Mouse (Mus musculus) liver, embryonic 16.5 days (tissue): Measurements from ENCODE around the gene Etv5. TPM values are rescaled to one million over a fixed set of nuclear protein-coding genes. Genes with fewer than 3 reads are reported as not detected.
A peak's percentile ranks its signal among the peaks of the same experiment; 100 is the strongest.
"Not testable (repeated sequence)": the region's sequence is repeated elsewhere in the genome, so short reads cannot be mapped to it uniquely, and the experiment has no call there.

Source experiments
- ATAC-seq: fragments of 200-750 bp; cut with Nextera tagmentation; 2 replicates; pipeline ENCODE4 v1.8.0; 2017; ENCODE audit warnings: low read depth, mild to moderate bottlenecking, moderate number of reproducible peaks, moderate library complexity
- H3K27ac ChIP-seq: fragments of 300-500 bp; sonication (generic); 2 replicates; pipeline ENCODE4 v1.5.1; 2014; ENCODE audit warnings: mild to moderate bottlenecking, low read length
- H3K27me3 ChIP-seq: fragments of 300-500 bp; sonication (generic); 2 replicates; pipeline ENCODE4 v1.6.1; 2014; ENCODE audit warnings: low read depth, low read length, mixed read lengths; ENCODE audit not compliant: control insufficient read depth, insufficient read depth
- H3K36me3 ChIP-seq: fragments of 300-500 bp; sonication (generic); 2 replicates; pipeline ENCODE4 v1.6.1; 2014; ENCODE audit warnings: mild to moderate bottlenecking; ENCODE audit not compliant: control insufficient read depth, insufficient read depth
- H3K4me1 ChIP-seq: fragments of 300-500 bp; sonication (generic); 2 replicates; pipeline ENCODE4 v1.6.1; 2014; ENCODE audit warnings: low read depth, low read length, mixed read lengths; ENCODE audit not compliant: control insufficient read depth
- H3K4me2 ChIP-seq: fragments of 300-500 bp; sonication (generic); 2 replicates; pipeline ENCODE4 v1.6.1; 2014; ENCODE audit warnings: low read depth, low read length, mixed read lengths
- H3K4me3 ChIP-seq: fragments of 300-500 bp; sonication (generic); 2 replicates; pipeline ENCODE4 v1.5.1; 2014; ENCODE audit warnings: low read depth, mild to moderate bottlenecking, low read length
- H3K9ac ChIP-seq: fragments of 300-500 bp; sonication (generic); 2 replicates; pipeline ENCODE4 v1.6.1; 2014; ENCODE audit warnings: low read depth, low read length
- H3K9me3 ChIP-seq: fragments of 300-500 bp; sonication (generic); replicated peaks from 2 replicates; pipeline ENCODE4 v1.6.1; 2016; ENCODE audit warnings: low read length; ENCODE audit not compliant: control insufficient read depth
- WGBS: fragments of 180-500 bp; shearing (Covaris S2); extraction: QIAGEN DNeasy Blood & Tissue Kit; methylation state at CpG from one replicate; pipeline ENCODE4 v1.1.7; 2014; ENCODE audit not compliant: insufficient replicate concordance; 5-methylcytosine and 5-hydroxymethylcytosine counted together
- polyA plus RNA-seq: library from polyadenylated mRNA; unstranded; fragments of >200 nt; fragmentation: Nextera tagmentation; extraction: Ambion mirVana; gene quantifications from 2 replicates; pipeline ENCODE4 v1.2.1, GENCODE M21; 2015

Gene Etv5
- polyA plus RNA-seq, 1 experiment from 2014 or later, result 3.8 TPM

DNA sequence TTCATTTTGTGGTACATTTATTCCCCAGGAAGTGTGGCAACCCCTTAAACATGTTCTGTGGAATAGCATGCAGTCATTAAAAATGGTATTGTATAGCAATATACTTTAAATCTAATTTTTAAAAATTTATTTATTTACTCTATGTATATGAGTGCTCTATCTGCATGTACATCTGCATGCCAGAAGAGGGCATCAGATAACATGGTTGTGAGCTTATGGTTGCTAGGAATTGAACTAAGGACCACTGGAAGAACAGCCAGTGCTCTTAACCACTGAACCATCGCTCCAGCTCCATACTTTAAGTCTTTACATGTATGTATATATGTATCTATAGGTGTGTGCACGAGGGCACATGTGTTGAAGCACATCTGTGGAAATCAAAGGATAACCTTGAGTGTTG, 64.6 kb downstream of the Etv5 start:
- no peaks in the 10 kb centered on the region for H3K4me1 ChIP-seq
- no peak overlapping the region for H3K4me3 ChIP-seq
- no peak overlapping the region for H3K27ac ChIP-seq
- H3K36me3 ChIP-seq, result no peaks in the 10 kb centered on the region
- 58% methylated on average over 2 of the region's 2 CpGs for WGBS
- H3K4me2 ChIP-seq, result no peak overlapping the region
- no peaks in the 10 kb centered on the region for H3K27me3 ChIP-seq
- no peak for ATAC-seq
- H3K9ac ChIP-seq, result no peak overlapping the region
- H3K9me3 ChIP-seq, result no peaks in the 10 kb centered on the region

GRCm38 (mm10) chr16:22372701-22373124, 66.8 kb downstream of the Etv5 start:
- no peaks in the 10 kb centered on the region for H3K27me3 ChIP-seq
- H3K4me3 ChIP-seq, result no peak overlapping the region
- H3K9me3 ChIP-seq, result no peaks in the 10 kb centered on the region
- H3K36me3 ChIP-seq, result no peaks in the 10 kb centered on the region
- no peak overlapping the region for H3K4me2 ChIP-seq
- no peak overlapping the region for H3K9ac ChIP-seq
- WGBS, result 34% methylated on average over 10 of the region's 10 CpGs
- ATAC-seq, result no peak
- no peak overlapping the region for H3K27ac ChIP-seq
- no peaks in the 10 kb centered on the region for H3K4me1 ChIP-seq

DNA sequence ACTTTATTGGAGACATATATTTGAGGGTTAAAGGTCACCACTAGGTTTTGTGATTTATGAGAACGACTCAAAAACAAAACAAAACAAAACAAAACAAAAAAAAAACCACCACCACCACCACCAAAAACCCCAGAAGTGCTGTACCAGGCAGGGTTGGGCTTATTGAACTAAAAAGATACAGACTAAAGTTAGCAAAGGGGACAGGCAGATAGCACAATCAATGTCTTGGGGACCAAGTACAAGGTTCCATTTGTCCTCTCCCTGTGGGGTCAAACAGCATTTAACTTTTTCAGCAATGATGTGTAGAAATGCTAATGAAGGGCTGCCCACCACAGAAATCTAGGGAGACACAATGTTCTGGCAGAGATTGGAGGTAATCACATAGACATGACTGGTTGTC, 67.3 kb downstream of the Etv5 start:
- H3K27ac ChIP-seq, result no peak overlapping the region
- WGBS, result 33% methylated on average over 1 of the region's 1 CpGs
- H3K9ac ChIP-seq, result no peak overlapping the region
- no peak overlapping the region for H3K4me3 ChIP-seq
- H3K4me2 ChIP-seq, result no peak overlapping the region
- no peak for ATAC-seq
- H3K36me3 ChIP-seq, result no peaks in the 10 kb centered on the region
- no peaks in the 10 kb centered on the region for H3K9me3 ChIP-seq
- no peaks in the 10 kb centered on the region for H3K27me3 ChIP-seq
- no peaks in the 10 kb centered on the region for H3K4me1 ChIP-seq

GRCm38 (mm10) chr16:22367099-22367498, 72.4 kb downstream of the Etv5 start:
- WGBS, result 54% methylated on average over 7 of the region's 7 CpGs

GRCm38 (mm10) chr16:22366040-22366439, 73.5 kb downstream of the Etv5 start:
- no peak for ATAC-seq
- no peaks in the 10 kb centered on the region for H3K36me3 ChIP-seq
- no peak overlapping the region for H3K4me2 ChIP-seq
- no peaks in the 10 kb centered on the region for H3K4me1 ChIP-seq
- H3K9me3 ChIP-seq, result no peaks in the 10 kb centered on the region
- H3K27me3 ChIP-seq, result no peaks in the 10 kb centered on the region
- no peak overlapping the region for H3K9ac ChIP-seq
- 63% methylated on average over 7 of the region's 7 CpGs for WGBS
- H3K4me3 ChIP-seq, result no peak overlapping the region
- H3K27ac ChIP-seq, result no peak overlapping the region

More at GRCm38 (mm10) chr16:22367099-22367498, 72.4 kb downstream of the Etv5 start:
- Histone ChIP-seq H3K36me3 (no peaks in the 10 kb centered on the region), H3K4me2 (no peak overlapping the region), H3K27me3 (no peaks in the 10 kb centered on the region), H3K9ac (no peak overlapping the region), H3K4me3 (no peak overlapping the region), H3K9me3 (no peaks in the 10 kb centered on the region), H3K4me1 (no peaks in the 10 kb centered on the region), H3K27ac (no peak overlapping the region)
- ATAC-seq, result no peak

- Histone ChIP-seq H3K27me3 (no peaks in the 10 kb centered on the region), H3K27ac (no peak overlapping the region), H3K4me1 (no peaks in the 10 kb centered on the region), H3K9me3 (no peaks in the 10 kb centered on the region), H3K4me2 (no peak overlapping the region), H3K9ac (no peak overlapping the region), H3K36me3 (no peaks in the 10 kb centered on the region), H3K4me3 (no peak overlapping the region)
- ATAC-seq, result no peak
- 55% methylated on average over 3 of the region's 3 CpGs for WGBS
These were observed 73.9 kb downstream of the Etv5 start for GRCm38 (mm10) chr16:22365596-22365995.

DNA sequence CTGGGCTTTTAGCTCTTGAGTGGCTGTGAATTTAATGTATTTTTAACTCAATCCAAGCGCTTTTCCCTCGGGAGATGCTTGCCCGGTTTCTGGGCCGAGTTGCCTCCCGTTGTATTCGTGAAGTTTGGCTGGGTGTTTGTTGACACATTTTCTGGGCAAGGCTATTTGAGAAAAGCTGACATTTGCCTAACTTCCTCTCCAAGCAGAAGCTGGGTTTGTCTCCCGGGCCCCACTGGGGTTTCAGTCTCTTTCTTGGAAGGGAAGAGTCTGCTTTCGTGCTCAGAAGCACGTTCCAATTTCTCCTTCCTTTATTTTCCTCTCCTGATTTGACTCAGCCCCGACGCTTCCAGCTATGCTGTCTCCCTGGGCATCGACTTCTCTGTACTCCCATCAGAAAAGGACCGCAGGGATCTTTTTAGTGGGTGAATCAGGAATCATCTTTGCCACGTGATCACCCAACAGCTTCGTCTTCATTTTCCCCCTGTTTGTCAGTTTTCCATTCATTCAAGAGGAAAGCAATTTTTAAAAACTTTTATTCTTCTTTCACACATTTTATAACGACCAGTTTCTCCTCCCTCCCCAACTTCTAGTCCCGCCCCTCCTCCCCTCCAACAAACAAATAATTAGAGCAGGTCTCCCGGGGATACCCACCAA, 80.7 kb downstream of the Etv5 start:
- Histone ChIP-seq H3K9ac (no peak overlapping the region), H3K4me3 (peak overlapping the region; percentile 13; the same call in 1 of the 2 replicates), H3K27me3 (no peaks in the 10 kb centered on the region)

GRCm38 (mm10) chr16:22354177-22354576, 85.3 kb downstream of the Etv5 start:
- not testable (repeated sequence) for H3K9ac ChIP-seq, H3K4me1 ChIP-seq, H3K36me3 ChIP-seq, H3K27me3 ChIP-seq, H3K27ac ChIP-seq, H3K4me2 ChIP-seq, H3K4me3 ChIP-seq, ATAC-seq, H3K9me3 ChIP-seq
- WGBS, result 49% methylated on average over 5 of the region's 5 CpGs

More for the DNA sequence above, 80.7 kb downstream of the Etv5 start:
- no peaks in the 10 kb centered on the region for H3K4me1 ChIP-seq
- 11% methylated on average over 18 of the region's 18 CpGs for WGBS
- peak overlapping the region; percentile 14; the same call in 1 of the 2 replicates for H3K4me2 ChIP-seq
- 0 out of 2 replicates have a peak overlapping the region, but pooled peaks have one; percentile 13 for H3K27ac ChIP-seq
- H3K36me3 ChIP-seq, result no peaks in the 10 kb centered on the region
- no peak for ATAC-seq
- no peaks in the 10 kb centered on the region for H3K9me3 ChIP-seq

GRCm38 (mm10) chr16:22353639-22354038, 85.9 kb downstream of the Etv5 start:
- H3K27ac ChIP-seq, result no peak overlapping the region
- no peak overlapping the region for H3K4me2 ChIP-seq
- no peaks in the 10 kb centered on the region for H3K9me3 ChIP-seq
- H3K27me3 ChIP-seq, result no peaks in the 10 kb centered on the region
- 60% methylated on average over 3 of the region's 3 CpGs for WGBS
- H3K4me1 ChIP-seq, result no peaks in the 10 kb centered on the region
- no peak overlapping the region for H3K9ac ChIP-seq
- H3K4me3 ChIP-seq, result no peak overlapping the region
- H3K36me3 ChIP-seq, result no peaks in the 10 kb centered on the region
- ATAC-seq, result no peak
